Mouse (Mus musculus): ENCODE results near the gene Ccr1. TPM values are rescaled to one million over a fixed set of nuclear protein-coding genes. Genes with fewer than 3 reads are reported as not detected.

The Ccr1 gene
- polyA plus RNA-seq, 1 experiment = 1.2 TPM

DNA sequence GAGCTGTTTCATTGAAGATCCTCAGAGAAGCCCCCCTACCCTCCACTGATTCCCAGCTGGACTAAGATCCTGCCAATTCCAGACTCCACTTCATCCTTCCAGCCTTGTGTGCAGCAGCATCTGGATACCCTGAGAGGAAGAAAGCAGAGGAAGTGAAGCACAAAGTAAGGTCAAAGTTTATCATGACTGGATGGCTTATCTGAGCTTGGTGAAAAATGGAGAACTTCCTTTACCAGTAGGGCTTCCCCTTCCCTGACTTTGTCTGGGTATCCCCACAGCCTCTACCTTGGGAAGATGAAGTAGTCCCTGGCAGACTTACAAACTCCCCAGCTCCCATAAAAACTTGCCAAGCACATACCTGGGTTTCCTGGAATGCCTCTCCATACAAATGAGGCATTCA is 27.9 kb downstream of the Ccr1 start:
- H3K36me3 ChIP-seq (ENCODE audit: control insufficient read depth, insufficient read depth, low read length) = no peaks in the 10 kb centered on the region
- peaks cover 4% of the 10 kb centered on the region; the same call in 1 of the 2 replicates for H3K4me1 ChIP-seq (ENCODE audit: control insufficient read depth, insufficient read depth, insufficient read length, low read length)
- H3K27me3 ChIP-seq (ENCODE audit: control insufficient read depth, insufficient read depth, low read length) = no peaks in the 10 kb centered on the region
- TF ChIP-seq CTCF (IDR thresholded peaks at IDR 0.05; ENCODE audit: extremely low read depth, insufficient read length, insufficient replicate concordance, low read depth, low read length) (no peak), POLR2A (IDR thresholded peaks at IDR 0.05; ENCODE audit: low read depth, low read length) (no peak)
- peak overlapping the region; percentile 81; the same call in 1 of the 2 replicates for H3K27ac ChIP-seq (ENCODE audit: insufficient read depth, low read depth, low read length)
- H3K4me3 ChIP-seq (ENCODE audit: low read depth, low read length) = no peak overlapping the region

DNA sequence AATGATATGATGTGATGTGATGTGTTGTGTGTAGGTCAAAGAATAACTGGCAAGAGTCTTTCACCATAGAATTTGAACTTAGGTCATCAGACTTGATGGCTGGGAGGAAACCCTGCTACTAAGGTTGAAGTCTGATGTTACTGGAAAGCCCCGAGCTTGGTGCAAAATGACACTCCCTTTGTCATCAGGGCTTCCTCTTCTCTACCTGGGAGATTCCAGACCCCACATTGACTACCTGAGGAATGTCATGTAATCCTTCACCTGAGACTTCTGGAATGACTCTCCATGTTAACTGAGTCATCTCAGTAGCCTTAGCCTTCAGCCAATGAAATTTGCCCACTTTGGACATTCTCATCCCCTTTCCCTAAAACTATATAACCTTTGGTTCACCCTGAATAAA is 28.3 kb downstream of the Ccr1 start:
- TF ChIP-seq CTCF (IDR thresholded peaks at IDR 0.05; ENCODE audit: extremely low read depth, insufficient read length, insufficient replicate concordance, low read depth, low read length) (no peak), POLR2A (IDR thresholded peaks at IDR 0.05; ENCODE audit: low read depth, low read length) (no peak)
- Histone ChIP-seq H3K4me3 (ENCODE audit: low read depth, low read length) (no peak overlapping the region), H3K4me1 (ENCODE audit: control insufficient read depth, insufficient read depth, insufficient read length, low read length) (peaks cover 4% of the 10 kb centered on the region; the same call in 1 of the 2 replicates), H3K27me3 (ENCODE audit: control insufficient read depth, insufficient read depth, low read length) (no peaks in the 10 kb centered on the region), H3K36me3 (ENCODE audit: control insufficient read depth, insufficient read depth, low read length) (no peaks in the 10 kb centered on the region), H3K27ac (ENCODE audit: insufficient read depth, low read depth, low read length) (no peak overlapping the region)
- 36% methylated on average over 1 of the region's 1 CpGs for WGBS

GRCm38 (mm10) chr9:123937989-123938388 is 30.5 kb downstream of the Ccr1 start:
- Histone ChIP-seq H3K36me3 (ENCODE audit: control insufficient read depth, insufficient read depth, low read length) (no peaks in the 10 kb centered on the region), H3K27ac (ENCODE audit: insufficient read depth, low read depth, low read length) (peak overlapping the region; percentile 28; the same call in 1 of the 2 replicates), H3K27me3 (ENCODE audit: control insufficient read depth, insufficient read depth, low read length) (no peaks in the 10 kb centered on the region), H3K4me1 (ENCODE audit: control insufficient read depth, insufficient read depth, insufficient read length, low read length) (peaks cover 4% of the 10 kb centered on the region; the same call in 1 of the 2 replicates), H3K4me3 (ENCODE audit: low read depth, low read length) (no peak overlapping the region)
- TF ChIP-seq CTCF (IDR thresholded peaks at IDR 0.05; ENCODE audit: extremely low read depth, insufficient read length, insufficient replicate concordance, low read depth, low read length) (no peak), POLR2A (IDR thresholded peaks at IDR 0.05; ENCODE audit: low read depth, low read length) (no peak)
- WGBS = 81% methylated on average over 2 of the region's 2 CpGs

- no peak for TF ChIP-seq CTCF (IDR thresholded peaks at IDR 0.05; ENCODE audit: extremely low read depth, insufficient read length, insufficient replicate concordance, low read depth, low read length)
- no peak for TF ChIP-seq POLR2A (IDR thresholded peaks at IDR 0.05; ENCODE audit: low read depth, low read length)
- H3K36me3 ChIP-seq (ENCODE audit: control insufficient read depth, insufficient read depth, low read length) = no peaks in the 10 kb centered on the region
- no peak overlapping the region for H3K4me3 ChIP-seq (ENCODE audit: low read depth, low read length)
- H3K27ac ChIP-seq (ENCODE audit: insufficient read depth, low read depth, low read length) = peak overlapping the region; percentile 61
- H3K27me3 ChIP-seq (ENCODE audit: control insufficient read depth, insufficient read depth, low read length) = no peaks in the 10 kb centered on the region
- peaks cover 4% of the 10 kb centered on the region; the same call in 1 of the 2 replicates for H3K4me1 ChIP-seq (ENCODE audit: control insufficient read depth, insufficient read depth, insufficient read length, low read length)
- 67% methylated on average over 9 of the region's 9 CpGs for WGBS
These were observed 31.8 kb downstream of the Ccr1 start for GRCm38 (mm10) chr9:123936604-123937280.

- H3K36me3 ChIP-seq (ENCODE audit: control insufficient read depth, insufficient read depth, low read length) = no peaks in the 10 kb centered on the region
- H3K4me3 ChIP-seq (ENCODE audit: low read depth, low read length) = no peak overlapping the region
- peak overlapping the region; percentile 33 for H3K27ac ChIP-seq (ENCODE audit: insufficient read depth, low read depth, low read length)
- peaks cover 2% of the 10 kb centered on the region; the same call in 1 of the 2 replicates for H3K4me1 ChIP-seq (ENCODE audit: control insufficient read depth, insufficient read depth, insufficient read length, low read length)
- WGBS = 92% methylated on average over 5 of the region's 5 CpGs
- H3K27me3 ChIP-seq (ENCODE audit: control insufficient read depth, insufficient read depth, low read length) = no peaks in the 10 kb centered on the region
- TF ChIP-seq CTCF (IDR thresholded peaks at IDR 0.05; ENCODE audit: extremely low read depth, insufficient read length, insufficient replicate concordance, low read depth, low read length) (no peak), POLR2A (IDR thresholded peaks at IDR 0.05; ENCODE audit: low read depth, low read length) (no peak)
These were observed 32.7 kb downstream of the Ccr1 start for GRCm38 (mm10) chr9:123935776-123936175.

DNA sequence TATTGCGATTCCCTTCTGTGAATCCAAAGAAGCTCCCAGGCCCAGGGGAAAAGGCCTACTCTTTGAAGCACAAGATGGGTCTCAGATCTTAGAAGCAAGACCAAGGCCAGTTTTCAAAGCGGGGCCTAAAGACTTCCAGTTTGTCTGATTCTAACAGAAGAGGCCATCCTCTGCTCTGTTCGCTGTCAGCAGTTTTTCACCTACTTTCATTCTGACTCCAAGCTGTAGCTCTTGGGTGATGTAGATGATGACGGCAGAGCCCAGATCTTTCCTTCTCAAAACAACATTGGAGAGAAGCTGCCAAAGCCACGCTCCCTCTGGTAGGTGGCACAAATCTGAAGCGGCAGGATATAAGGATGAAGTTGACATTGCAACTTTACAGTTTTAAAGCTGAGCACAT is 33.1 kb downstream of the Ccr1 start:
- H3K27ac ChIP-seq (ENCODE audit: insufficient read depth, low read depth, low read length) = peak overlapping the region; percentile 33; the same call in 1 of the 2 replicates
- 87% methylated on average over 6 of the region's 6 CpGs for WGBS
- TF ChIP-seq CTCF (IDR thresholded peaks at IDR 0.05; ENCODE audit: extremely low read depth, insufficient read length, insufficient replicate concordance, low read depth, low read length) (no peak), POLR2A (IDR thresholded peaks at IDR 0.05; ENCODE audit: low read depth, low read length) (no peak)
- no peaks in the 10 kb centered on the region for H3K27me3 ChIP-seq (ENCODE audit: control insufficient read depth, insufficient read depth, low read length)
- no peak overlapping the region for H3K4me3 ChIP-seq (ENCODE audit: low read depth, low read length)
- H3K4me1 ChIP-seq (ENCODE audit: control insufficient read depth, insufficient read depth, insufficient read length, low read length) = peaks cover 6% of the 10 kb centered on the region; the same call in 1 of the 2 replicates
- H3K36me3 ChIP-seq (ENCODE audit: control insufficient read depth, insufficient read depth, low read length) = no peaks in the 10 kb centered on the region

GRCm38 (mm10) chr9:123933716-123934445 is 34.6 kb downstream of the Ccr1 start:
- Histone ChIP-seq H3K27ac (ENCODE audit: insufficient read depth, low read depth, low read length) (no peak overlapping the region), H3K4me1 (ENCODE audit: control insufficient read depth, insufficient read depth, insufficient read length, low read length) (peaks cover 6% of the 10 kb centered on the region; the same call in 1 of the 2 replicates), H3K36me3 (ENCODE audit: control insufficient read depth, insufficient read depth, low read length) (no peaks in the 10 kb centered on the region), H3K4me3 (ENCODE audit: low read depth, low read length) (no peak overlapping the region), H3K27me3 (ENCODE audit: control insufficient read depth, insufficient read depth, low read length) (no peaks in the 10 kb centered on the region)
- TF ChIP-seq CTCF (IDR thresholded peaks at IDR 0.05; ENCODE audit: extremely low read depth, insufficient read length, insufficient replicate concordance, low read depth, low read length) (no peak), POLR2A (IDR thresholded peaks at IDR 0.05; ENCODE audit: low read depth, low read length) (no peak)
- WGBS = 88% methylated on average over 5 of the region's 5 CpGs
